Mouse (Mus musculus): ENCODE measurements at regions not wholly inside any gene's neighbourhood (a gene's known extent, or its start where the extent isn't known, plus 50 kb on each side); places are given as distances from the start of the nearest gene placed in this dataset.

DNA sequence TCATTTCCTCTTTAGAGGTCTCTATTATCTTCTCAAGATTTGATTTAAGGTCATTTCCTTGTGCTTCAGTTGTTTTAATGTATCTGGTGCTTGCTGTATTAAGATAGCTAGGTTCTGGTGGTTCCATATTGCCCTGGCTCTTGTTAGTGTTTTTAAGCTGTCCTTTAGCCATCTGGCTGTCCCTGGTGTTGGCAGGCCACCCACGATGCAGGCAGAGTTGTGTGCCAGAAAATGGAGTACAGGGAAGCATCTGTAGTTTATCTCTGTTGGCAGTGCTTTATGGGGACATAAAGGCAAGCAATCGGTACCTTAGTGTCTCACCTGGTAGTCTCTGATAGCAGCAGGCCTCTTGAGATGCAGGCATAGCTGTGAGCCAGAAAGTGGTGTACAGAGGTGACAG is 162.1 kb downstream of the Ice1 start:
- TF ChIP-seq CTCF (IDR thresholded peaks at IDR 0.05; ENCODE audit: low read depth, low read length) (no peak), POLR2A (IDR thresholded peaks at IDR 0.05; ENCODE audit: borderline replicate concordance, low read depth, low read length) (no peak)
